Mouse (Mus musculus) heart, embryonic 16.5 days (tissue): ENCODE data around the gene Lef1. TPM values are rescaled to one million over a fixed set of nuclear protein-coding genes. Genes with fewer than 3 reads are reported as not detected.

Experiments
- ATAC-seq: fragments of 200-750 bp; cut with Nextera tagmentation; replicated peaks from 2 replicates; pipeline ENCODE4 v1.8.0; 2017; ENCODE audit warnings: moderate number of reproducible peaks; ENCODE audit not compliant: insufficient read depth, low FRiP score; ENCODE audit errors: extremely low read depth
- H3K27ac ChIP-seq: fragments of 300-500 bp; sonication (generic); 2 replicates; pipeline ENCODE4 v1.5.1; 2014; ENCODE audit warnings: mild to moderate bottlenecking, low read length, control low read depth, moderate library complexity
- H3K27me3 ChIP-seq: fragments of 300-500 bp; sonication (generic); 2 replicates; pipeline ENCODE4 v1.6.1; 2014; ENCODE audit warnings: low read length, mixed read lengths; ENCODE audit not compliant: control insufficient read depth, insufficient read depth
- H3K36me3 ChIP-seq: fragments of 300-500 bp; sonication (generic); 2 replicates; pipeline ENCODE4 v1.6.1; 2014; ENCODE audit not compliant: control insufficient read depth, insufficient read depth
- H3K4me1 ChIP-seq: fragments of 300-500 bp; sonication (generic); 2 replicates; pipeline ENCODE4 v1.6.1; 2014; ENCODE audit warnings: low read length, mixed read lengths; ENCODE audit not compliant: control insufficient read depth, insufficient read depth
- H3K4me2 ChIP-seq: fragments of 300-500 bp; sonication (generic); 2 replicates; pipeline ENCODE4 v1.6.1; 2014; ENCODE audit warnings: low read depth, mild to moderate bottlenecking, control low read depth, low read length
- H3K4me3 ChIP-seq: fragments of 300-500 bp; sonication (generic); 2 replicates; pipeline ENCODE4 v1.5.1; 2014; ENCODE audit warnings: mild to moderate bottlenecking, control low read depth, low read length
- H3K9ac ChIP-seq: fragments of 300-500 bp; sonication (generic); 2 replicates; pipeline ENCODE4 v1.6.1; 2014; ENCODE audit warnings: low read length, control low read depth
- H3K9me3 ChIP-seq: fragments of 300-500 bp; sonication (generic); replicated peaks from 2 replicates; pipeline ENCODE4 v1.6.1; 2016; ENCODE audit warnings: low read length; ENCODE audit not compliant: control insufficient read depth
- WGBS: fragments of 180-500 bp; shearing (Covaris S2); extraction: QIAGEN DNeasy Blood & Tissue Kit; methylation state at CpG from one replicate; pipeline ENCODE4 v1.1.7; 2014; 5-methylcytosine and 5-hydroxymethylcytosine counted together
- polyA plus RNA-seq: library from polyadenylated mRNA; unstranded; fragments of >200 nt; fragmentation: Nextera tagmentation; extraction: Ambion mirVana; gene quantifications from 2 replicates; pipeline ENCODE4 v1.2.1, GENCODE M21; 2015

Lef1 gene
- polyA plus RNA-seq, 1 experiment from 2014 or later: 38.4 TPM

DNA sequence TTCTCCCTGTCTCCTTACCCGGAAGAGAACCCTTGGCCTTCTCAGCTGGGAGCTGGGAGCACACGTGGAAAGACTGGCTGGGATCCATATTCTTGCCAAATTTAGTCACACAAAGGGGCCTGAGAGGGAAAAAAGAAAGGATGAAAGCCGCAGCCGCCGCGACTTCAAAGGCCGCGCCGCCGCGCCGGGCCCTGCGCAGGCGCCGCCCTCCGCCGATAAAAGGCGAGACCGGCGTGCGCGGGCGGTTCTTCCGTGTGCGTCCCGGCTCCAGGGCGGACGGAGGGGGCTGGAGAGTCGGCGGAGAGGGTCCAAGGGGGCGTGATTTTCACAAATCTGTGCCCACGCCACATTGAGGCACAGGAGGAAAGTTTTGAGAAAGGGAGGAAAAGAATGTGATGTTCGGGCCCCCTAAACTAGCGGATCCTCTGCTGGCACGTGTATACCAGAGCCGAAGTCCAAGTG lies 4.3 kb upstream of the Lef1 start:
- H3K4me2 ChIP-seq: peak overlapping the region; percentile 90
- H3K27ac ChIP-seq: no peak overlapping the region
- H3K4me3 ChIP-seq: peak overlapping the region; percentile 61
- 1% methylated on average over 36 of the region's 36 CpGs for WGBS
- H3K9ac ChIP-seq: peak overlapping the region; percentile 53
- H3K27me3 ChIP-seq: peaks cover 51% of the 10 kb centered on the region
- peaks cover 18% of the 10 kb centered on the region for H3K4me1 ChIP-seq
- no peaks in the 10 kb centered on the region for H3K9me3 ChIP-seq
- ATAC-seq: 0 out of 2 replicates have a peak, but pooled peaks have one; percentile 28
- H3K36me3 ChIP-seq: no peaks in the 10 kb centered on the region

DNA sequence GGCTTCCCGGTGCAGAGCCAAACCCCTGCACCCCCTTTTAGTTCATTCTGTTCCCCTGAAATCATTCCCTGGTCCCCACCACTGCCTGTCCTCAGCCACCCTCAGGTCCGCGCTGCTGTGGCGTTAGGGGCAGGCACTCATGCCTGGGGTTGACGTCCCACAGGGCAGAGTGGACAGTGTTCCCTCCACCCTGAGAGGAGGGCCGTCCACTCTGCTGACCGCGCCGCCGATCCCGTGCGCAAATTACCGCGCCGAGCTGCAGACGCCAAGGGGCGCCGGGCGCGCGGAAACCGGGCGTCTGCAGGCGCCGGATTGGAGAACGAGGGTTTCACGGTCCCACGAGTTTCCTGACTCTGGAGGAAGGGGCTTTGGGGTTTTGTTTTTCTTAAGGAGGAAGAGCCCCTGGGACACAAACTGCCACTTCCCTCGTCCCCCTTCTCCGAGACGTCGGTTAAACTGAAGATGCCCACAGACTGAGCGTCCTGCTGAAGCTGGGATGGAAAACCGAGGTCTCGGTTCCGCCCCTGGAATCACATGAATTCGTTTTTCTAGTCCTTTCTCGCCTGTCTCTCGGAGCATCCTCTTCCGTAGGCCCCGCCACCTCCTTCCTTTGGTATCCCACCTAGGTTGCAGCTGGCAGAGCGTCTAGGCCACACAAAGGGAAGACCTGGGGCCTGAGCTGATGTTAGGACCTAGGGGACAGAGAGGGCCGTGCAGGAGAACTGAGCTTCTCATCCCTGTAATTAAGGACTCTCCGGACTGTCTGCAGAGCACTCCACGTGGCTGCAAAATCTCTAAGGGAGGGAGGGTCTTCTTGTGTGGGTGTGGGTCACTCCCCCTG lies 3.6 kb upstream of the Lef1 start:
- peaks cover 57% of the 10 kb centered on the region for H3K27me3 ChIP-seq
- H3K27ac ChIP-seq: no peak overlapping the region
- no peaks in the 10 kb centered on the region for H3K9me3 ChIP-seq
- ATAC-seq: peak; percentile 7; the same call in 1 of the 2 replicates
- peak overlapping the region; percentile 61 for H3K4me3 ChIP-seq
- WGBS: 2% methylated on average over 45 of the region's 45 CpGs
- H3K9ac ChIP-seq: peak overlapping the region; percentile 53
- H3K4me2 ChIP-seq: peak overlapping the region; percentile 90
- peaks cover 24% of the 10 kb centered on the region for H3K4me1 ChIP-seq
- no peaks in the 10 kb centered on the region for H3K36me3 ChIP-seq

DNA sequence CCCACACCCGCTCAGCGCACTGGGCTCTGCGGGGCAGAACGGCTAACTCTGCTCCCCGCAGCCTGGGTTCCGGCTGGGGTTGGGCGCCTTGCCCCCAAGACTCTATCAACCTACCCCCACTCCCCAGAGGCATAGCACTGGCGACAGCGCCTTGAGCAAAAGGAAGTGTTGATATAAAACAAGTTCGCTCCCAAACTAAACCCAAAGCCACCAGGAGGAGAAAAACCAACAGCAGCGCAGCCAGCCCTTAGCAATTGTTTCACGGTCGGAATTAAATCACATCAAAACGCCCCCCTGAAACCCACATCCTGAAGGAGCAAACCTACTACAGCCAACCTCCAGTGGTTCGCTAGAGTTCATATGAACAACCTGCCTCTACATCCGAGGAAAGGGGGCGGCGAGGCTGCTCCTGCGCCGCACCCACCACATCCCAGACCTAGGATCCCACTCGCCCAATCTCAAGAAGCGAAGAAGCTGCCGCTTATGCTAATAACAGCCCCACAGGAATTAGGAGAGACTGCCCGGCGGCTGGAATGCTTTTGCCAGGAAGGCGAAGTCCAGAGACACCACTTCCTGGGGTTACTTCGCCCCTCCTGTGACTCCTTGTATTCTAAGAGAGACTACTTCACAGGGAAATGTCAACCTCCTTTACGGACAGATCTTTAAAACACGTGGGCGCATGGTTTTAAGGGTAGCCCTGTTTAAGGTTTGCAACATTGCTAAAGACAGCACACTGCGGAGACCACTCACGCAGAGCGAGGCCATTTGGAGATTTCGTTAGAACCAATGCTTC lies 2.8 kb upstream of the Lef1 start:
- Histone ChIP-seq H3K4me3 (peak overlapping the region; percentile 61), H3K9ac (no peak overlapping the region), H3K27me3 (peaks cover 63% of the 10 kb centered on the region), H3K4me1 (peaks cover 32% of the 10 kb centered on the region), H3K27ac (no peak overlapping the region), H3K9me3 (no peaks in the 10 kb centered on the region), H3K4me2 (peak overlapping the region; percentile 90), H3K36me3 (no peaks in the 10 kb centered on the region)
- no peak for ATAC-seq
- WGBS: 3% methylated on average over 34 of the region's 34 CpGs

DNA sequence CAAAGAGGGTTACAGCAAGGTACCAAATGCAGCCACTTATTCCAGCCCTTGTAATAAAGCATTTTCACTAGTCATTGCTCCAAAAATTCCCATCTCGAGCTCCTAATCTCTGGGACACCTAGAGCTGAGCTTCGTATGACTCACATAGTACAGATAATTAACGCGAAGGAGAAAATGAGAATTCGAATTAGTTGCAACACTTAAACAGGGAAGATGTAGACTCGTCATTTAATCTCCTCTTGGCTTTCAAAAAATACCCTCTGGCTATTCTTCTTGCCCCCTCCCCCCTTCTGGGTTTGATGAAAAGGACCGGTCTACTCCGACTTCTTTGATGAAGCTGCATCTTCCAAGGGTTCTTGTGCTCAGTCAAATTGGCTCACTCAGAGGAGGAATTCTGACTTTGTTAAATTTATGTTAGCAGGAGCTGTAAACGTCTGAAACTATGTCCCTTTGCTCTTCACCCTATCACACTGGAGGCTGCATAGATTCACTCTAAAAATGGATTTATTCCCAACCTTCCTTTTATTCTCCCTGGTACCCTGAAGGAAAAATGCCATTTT lies 2.1 kb upstream of the Lef1 start:
- Histone ChIP-seq H3K4me3 (no peak overlapping the region), H3K4me2 (no peak overlapping the region; the same call in 1 of the 2 replicates), H3K36me3 (no peaks in the 10 kb centered on the region), H3K27ac (no peak overlapping the region), H3K9me3 (no peaks in the 10 kb centered on the region), H3K4me1 (peaks cover 32% of the 10 kb centered on the region), H3K27me3 (peaks cover 67% of the 10 kb centered on the region), H3K9ac (no peak overlapping the region)
- ATAC-seq: no peak
- WGBS: 9% methylated on average over 9 of the region's 9 CpGs

DNA sequence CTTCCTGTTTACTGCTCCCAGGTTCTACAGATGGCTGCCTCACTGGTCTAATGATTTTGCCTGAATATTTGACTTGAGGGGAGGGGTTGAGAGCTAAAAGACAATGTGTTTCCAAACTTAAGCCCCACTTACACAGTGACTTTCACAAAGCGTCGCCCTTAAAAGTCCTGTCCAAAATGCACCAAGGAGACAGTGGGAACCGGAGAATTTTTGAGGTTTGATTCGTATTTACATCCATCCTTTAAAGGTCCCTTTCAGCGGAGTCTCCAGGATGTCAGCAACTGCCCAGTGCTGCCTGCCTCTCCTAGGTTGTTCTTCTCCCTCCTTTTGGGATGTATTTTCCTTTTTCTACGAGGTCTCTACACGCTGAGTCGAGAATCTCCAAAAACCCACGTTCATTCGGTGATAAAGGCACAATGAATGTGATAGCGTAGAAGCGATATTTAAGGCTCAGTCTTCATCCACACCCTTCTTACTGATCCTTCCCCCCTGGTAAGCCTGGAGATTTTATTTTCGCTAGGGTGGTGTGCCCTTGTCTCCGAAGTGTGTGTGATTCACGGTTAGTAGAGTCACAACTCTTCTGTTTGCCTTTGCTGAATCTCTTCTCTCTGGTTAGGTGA lies 1.1 kb upstream of the Lef1 start:
- H3K4me1 ChIP-seq: peaks cover 32% of the 10 kb centered on the region
- H3K9ac ChIP-seq: 0 out of 2 replicates have a peak overlapping the region, but pooled peaks have one; percentile 15
- peak overlapping the region; percentile 96 for H3K4me2 ChIP-seq
- H3K36me3 ChIP-seq: no peaks in the 10 kb centered on the region
- peaks cover 69% of the 10 kb centered on the region for H3K27me3 ChIP-seq
- 4% methylated on average over 15 of the region's 15 CpGs for WGBS
- no peaks in the 10 kb centered on the region for H3K9me3 ChIP-seq
- H3K27ac ChIP-seq: no peak overlapping the region
- H3K4me3 ChIP-seq: peak overlapping the region; percentile 64
- ATAC-seq: no peak

DNA sequence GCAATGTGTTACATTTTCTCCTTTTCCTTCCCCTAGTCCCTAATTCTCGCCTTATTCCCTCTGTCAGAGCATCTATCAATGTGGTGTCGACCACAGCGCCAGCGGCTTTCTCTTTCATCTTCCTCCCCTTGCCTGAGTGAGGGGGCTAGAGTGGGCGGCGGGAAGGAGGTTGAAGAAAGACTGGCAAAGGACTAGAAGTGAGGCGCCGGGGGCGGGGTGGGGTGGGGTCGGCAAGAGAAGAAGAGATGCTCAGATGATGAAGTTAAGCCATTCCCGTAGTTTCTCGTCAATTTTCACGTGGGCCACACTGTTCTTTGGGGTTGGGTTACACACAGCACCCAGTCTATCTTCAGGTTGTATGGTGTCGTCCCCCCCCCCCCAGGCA lies 593 bp upstream of the Lef1 start:
- no peaks in the 10 kb centered on the region for H3K36me3 ChIP-seq
- no peak for ATAC-seq
- WGBS: 0% methylated on average over 13 of the region's 14 CpGs
- H3K27me3 ChIP-seq: peaks cover 68% of the 10 kb centered on the region
- 0 out of 2 replicates have a peak overlapping the region, but pooled peaks have one; percentile 15 for H3K9ac ChIP-seq
- peak overlapping the region; percentile 64 for H3K4me3 ChIP-seq
- H3K4me1 ChIP-seq: peaks cover 32% of the 10 kb centered on the region
- no peaks in the 10 kb centered on the region for H3K9me3 ChIP-seq
- H3K4me2 ChIP-seq: peak overlapping the region; percentile 96
- no peak overlapping the region for H3K27ac ChIP-seq

DNA sequence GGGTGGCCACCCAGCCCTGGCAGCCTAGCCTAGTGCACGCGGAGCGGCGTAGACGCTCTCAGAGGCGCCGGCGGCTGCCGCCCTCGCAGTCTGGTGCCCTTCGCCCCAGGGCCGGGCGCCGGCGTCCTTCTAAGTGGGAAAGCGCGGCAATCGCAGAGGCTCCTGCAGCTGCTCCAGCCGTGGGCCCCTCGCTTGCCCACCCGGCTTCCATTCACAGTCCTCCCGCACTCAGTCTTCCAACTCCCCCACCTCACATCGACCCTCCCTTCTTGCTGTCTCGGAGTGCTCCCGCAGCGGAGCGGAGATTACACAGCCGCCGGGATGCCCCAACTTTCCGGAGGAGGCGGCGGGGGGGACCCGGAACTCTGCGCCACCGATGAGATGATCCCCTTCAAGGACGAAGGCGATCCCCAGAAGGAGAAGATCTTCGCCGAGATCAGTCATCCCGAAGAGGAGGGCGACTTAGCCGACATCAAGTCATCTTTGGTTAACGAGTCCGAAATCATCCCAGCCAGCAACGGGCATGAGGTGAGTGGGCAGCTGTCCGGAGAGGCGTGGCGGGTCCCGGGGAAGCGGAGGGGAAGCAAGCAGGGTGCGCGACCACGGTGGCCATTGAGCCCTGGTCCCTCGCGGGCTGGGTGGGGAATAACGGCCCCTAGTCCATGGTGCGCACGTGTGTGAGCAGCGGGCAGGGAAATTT lies 1.0 kb downstream of the Lef1 start:
- H3K9ac ChIP-seq: peak overlapping the region; percentile 76
- peak overlapping the region; percentile 63 for H3K27ac ChIP-seq
- H3K27me3 ChIP-seq: peaks cover 52% of the 10 kb centered on the region
- ATAC-seq: 0 out of 2 replicates have a peak, but pooled peaks have one; percentile 15
- H3K9me3 ChIP-seq: no peaks in the 10 kb centered on the region
- peak overlapping the region; percentile 64 for H3K4me3 ChIP-seq
- peaks cover 29% of the 10 kb centered on the region for H3K4me1 ChIP-seq
- peak overlapping the region; percentile 96 for H3K4me2 ChIP-seq
- under 1% methylated on average over 59 of the region's 59 CpGs for WGBS
- H3K36me3 ChIP-seq: no peaks in the 10 kb centered on the region
